Mouse (Mus musculus) T-cell, adult 2 months (primary cell): ENCODE data around the gene Slc25a41.

Source experiments
- DNase-seq: peaks from one replicate; pipeline ENCODE4 v3.0.0; 2022; ENCODE audit warnings: low spot score

The Slc25a41 gene

GRCm38 (mm10) chr17:57047406-57047805, 6.0 kb upstream of the Slc25a41 start:
- no peak for DNase-seq

GRCm38 (mm10) chr17:57038978-57039377, 2.5 kb downstream of the Slc25a41 start:
- DNase-seq = no peak

- DNase-seq = no peak
Measured at GRCm38 (mm10) chr17:57032854-57033253, 8.6 kb downstream of the Slc25a41 start.

GRCm38 (mm10) chr17:57031661-57032420, 9.6 kb downstream of the Slc25a41 start:
- DNase-seq = peak; percentile 100

- DNase-seq = peak; percentile 39
Measured at GRCm38 (mm10) chr17:57030931-57031660, 10.4 kb downstream of the Slc25a41 start, which contains the start of gene Khsrp. TSS of gene Khsrp (minus strand) at chr17:57031522.

- DNase-seq = no peak
Measured at GRCm38 (mm10) chr17:57029691-57030090, 11.8 kb downstream of the Slc25a41 start.

GRCm38 (mm10) chr17:57027471-57027870, 14.0 kb downstream of the Slc25a41 start:
- no peak for DNase-seq

GRCm38 (mm10) chr17:57020960-57021359, 20.5 kb downstream of the Slc25a41 start:
- DNase-seq = no peak

- no peak for DNase-seq
Measured at GRCm38 (mm10) chr17:57019693-57020092, 21.8 kb downstream of the Slc25a41 start.

GRCm38 (mm10) chr17:57012245-57012795, 29.1 kb downstream of the Slc25a41 start:
- DNase-seq = no peak

GRCm38 (mm10) chr17:57011236-57012141, 30.0 kb downstream of the Slc25a41 start, which contains the start of the genes Gtf2f1 and Gm17949:
TSS of gene Gtf2f1 (minus strand) at chr17:57011288.
TSS of gene Gm17949 (plus strand) at chr17:57011469.
- DNase-seq = peak; percentile 92

GRCm38 (mm10) chr17:57010911-57011235, 30.6 kb downstream of the Slc25a41 start:
- DNase-seq = no peak

GRCm38 (mm10) chr17:57007137-57007905, 34.1 kb downstream of the Slc25a41 start:
- no peak for DNase-seq

GRCm38 (mm10) chr17:57003994-57004393, 37.5 kb downstream of the Slc25a41 start:
- no peak for DNase-seq

- no peak for DNase-seq
Measured at GRCm38 (mm10) chr17:57001228-57001627, 40.2 kb downstream of the Slc25a41 start.

- no peak for DNase-seq
Measured at GRCm38 (mm10) chr17:56999968-57000609, 41.4 kb downstream of the Slc25a41 start, which contains the start of gene Pspn. TSS of gene Pspn (minus strand) at chr17:57000018.

GRCm38 (mm10) chr17:56999414-56999813, 42.0 kb downstream of the Slc25a41 start:
- no peak for DNase-seq

- DNase-seq = peak; percentile 98
Measured at GRCm38 (mm10) chr17:56997029-56997667, 44.3 kb downstream of the Slc25a41 start, which contains the start of gene Alkbh7. TSS of gene Alkbh7 (plus strand) at chr17:56997339.

GRCm38 (mm10) chr17:56996506-56996905, 44.9 kb downstream of the Slc25a41 start:
- DNase-seq = no peak

GRCm38 (mm10) chr17:56995046-56995445, 46.4 kb downstream of the Slc25a41 start:
- DNase-seq = no peak
